Mouse (Mus musculus): Measurements from ENCODE around the gene Mmel1.

GRCm38 (mm10) chr4:154929088-154929660, 59.8 kb downstream of the Mmel1 start:
- TF ChIP-seq CTCF (IDR thresholded peaks at IDR 0.05; ENCODE audit: extremely low read depth, insufficient read length, insufficient replicate concordance, low read depth, low read length) (no peak), POLR2A (IDR thresholded peaks at IDR 0.05; ENCODE audit: low read depth, low read length) (peak; percentile 37; the same call in 1 of the 2 replicates)

All from small intestine, adult 2 months (tissue).